Mouse (Mus musculus): ENCODE measurements around the gene Numb.

Gene Numb

DNA sequence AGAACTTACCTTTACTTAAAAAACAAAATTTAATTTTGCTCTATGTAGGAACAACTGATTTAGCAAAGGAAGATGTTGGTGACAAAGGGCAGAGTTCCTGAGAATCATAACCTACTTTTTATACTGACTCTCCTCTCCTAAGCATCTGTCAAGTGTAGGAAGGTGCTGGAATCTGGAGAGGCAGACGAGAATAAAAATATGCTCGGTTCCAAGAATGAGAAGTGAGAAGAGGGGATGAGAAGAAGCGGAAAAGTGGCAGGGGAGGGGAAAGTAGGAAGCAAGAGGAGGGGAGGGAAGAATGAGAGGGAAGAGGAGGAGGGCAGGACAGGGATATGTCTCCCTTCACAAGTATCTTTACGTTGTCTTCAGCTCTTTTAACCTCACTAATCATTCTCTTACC, 71.4 kb downstream of the Numb start:
- no peak for DNase-seq

DNA sequence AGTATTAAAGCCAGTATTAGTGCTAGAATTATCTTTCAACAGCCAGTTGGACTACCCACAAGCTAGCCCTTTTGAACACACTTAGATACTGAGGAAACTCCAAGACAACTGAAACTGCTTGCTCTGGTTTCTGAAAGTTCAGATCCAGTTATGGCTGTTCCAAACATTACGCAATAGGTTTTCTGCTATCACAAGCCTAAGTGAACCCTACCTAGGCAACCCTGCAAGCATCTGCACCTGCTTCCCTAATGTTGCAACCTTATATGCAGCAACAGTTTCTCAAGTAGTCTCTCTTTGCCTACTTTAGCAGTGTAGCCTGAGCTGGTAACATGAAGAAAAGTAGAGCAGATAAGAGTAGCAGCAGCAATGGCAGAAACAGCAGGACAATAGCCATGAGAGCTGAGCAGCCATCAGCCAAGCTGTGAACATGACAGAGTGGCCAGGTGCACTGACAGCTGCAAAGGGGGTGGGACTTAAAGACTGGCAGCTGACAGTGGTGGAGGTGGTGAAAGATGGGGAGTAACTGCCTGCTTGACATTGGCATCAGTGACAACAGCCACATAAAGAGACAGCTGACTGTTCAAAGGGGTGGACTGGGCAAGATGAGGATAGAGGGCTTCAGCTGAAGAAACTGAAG, 73.0 kb downstream of the Numb start:
- DNase-seq, result no peak

DNA sequence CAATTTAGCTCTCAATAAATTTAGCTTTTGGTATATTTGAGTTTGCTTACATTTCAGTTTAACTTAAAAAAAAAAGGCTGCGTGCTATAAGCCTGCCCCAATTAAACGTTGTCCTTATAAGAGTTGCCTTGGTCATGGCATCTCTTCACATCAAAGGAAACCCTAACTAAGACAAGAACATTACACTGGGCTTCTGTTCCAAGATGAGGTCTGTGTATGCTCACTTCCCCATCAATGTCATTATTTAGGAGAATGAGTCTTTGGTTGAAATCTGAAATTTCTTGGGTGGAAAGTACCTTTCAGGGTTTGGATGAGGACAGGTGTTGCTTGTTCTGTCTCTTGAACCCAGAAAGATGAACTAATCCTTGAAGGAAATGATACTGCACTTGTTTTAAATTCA, 73.9 kb downstream of the Numb start:
- DNase-seq, result no peak

DNA sequence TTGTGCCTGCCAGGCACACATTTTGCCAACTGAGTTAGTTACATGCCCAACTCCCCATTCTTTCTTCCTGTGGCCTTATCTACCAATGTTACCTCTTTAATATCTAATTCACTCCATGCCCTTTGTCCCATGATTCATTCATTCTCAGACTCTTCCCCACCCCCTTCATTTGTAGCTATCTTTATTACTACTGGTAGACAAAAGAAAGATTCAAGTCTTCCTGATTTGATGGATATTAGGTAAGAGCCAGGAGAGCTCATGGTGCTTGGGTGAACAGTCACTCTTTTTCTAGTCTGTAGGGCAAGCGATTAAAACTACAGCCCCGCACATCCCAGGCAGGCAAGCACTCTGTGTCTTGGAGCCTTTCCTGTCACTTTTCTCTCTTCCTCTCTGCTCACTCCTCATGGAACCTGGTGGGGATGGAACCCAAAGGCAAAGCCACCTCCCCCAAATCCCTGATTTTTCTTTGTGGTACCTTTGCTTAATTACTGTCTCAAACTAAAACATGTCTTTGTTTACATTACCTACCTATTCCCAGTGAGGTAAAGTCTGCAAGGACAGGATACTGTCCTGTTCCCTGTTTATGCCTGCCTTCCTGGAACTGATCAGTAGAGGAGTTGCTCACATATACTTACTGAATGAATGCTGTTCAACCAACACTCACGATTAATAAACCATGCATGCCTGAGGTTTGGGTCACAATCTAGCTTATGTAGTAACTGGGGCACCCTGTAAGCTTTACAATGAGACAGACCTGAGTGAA, 78.9 kb downstream of the Numb start:
- no peak for DNase-seq

DNA sequence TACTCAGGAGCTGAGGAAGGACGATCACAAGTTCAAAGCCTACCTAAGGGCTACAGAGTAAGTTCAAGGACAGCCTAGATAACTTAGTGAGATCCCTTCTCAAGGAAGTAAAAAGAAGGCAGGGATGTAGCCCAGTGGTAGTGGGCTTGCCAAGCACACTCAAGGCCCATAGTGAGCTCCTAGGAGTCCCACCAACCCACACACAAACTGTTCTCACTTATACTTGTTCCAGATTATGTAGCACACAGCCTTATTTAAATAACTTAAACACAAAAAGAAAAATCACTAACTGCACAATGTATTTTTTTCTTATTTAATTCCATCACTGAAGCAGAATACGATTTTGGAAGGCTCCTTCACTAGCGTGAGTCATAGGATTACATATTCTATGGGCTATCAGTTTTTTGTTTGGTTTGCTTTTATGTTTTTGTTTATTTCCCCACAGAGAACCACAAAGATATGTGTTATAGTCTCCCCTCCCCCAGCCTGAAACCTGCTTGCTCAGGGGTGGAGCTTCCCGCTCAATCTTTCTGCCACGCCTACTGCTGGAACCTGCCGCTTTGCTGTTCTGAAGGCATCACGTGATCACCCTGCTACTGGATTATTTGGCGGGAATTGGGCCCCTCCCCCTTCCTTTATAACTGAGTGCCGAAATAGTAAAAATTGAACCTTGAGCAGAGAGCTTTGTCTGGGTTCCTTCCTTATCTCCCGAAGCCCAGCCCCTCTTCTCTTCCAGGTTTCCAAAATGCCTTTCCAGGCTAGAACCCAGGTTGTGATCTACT, 80.1 kb downstream of the Numb start:
- no peak for DNase-seq

DNA sequence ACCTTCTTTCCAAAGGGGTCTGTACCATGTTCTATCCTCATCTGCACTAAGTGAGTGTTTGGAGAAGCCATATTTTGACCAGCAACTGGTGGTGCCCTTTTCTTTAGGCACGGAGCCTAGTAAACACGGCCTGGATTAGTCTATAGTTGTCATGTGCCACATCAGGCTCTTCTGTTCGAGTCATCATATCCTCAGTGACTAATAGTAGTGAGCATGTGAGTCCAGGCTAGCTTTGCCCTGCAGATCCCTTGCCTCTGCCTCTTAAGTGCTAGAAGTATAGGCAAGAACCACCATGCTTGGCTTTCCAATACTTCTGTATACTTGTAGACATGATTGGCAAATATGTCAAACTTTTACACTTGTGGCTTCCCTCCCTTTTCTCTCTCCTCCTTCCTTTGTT, 87.8 kb downstream of the Numb start:
- no peak for DNase-seq

DNA sequence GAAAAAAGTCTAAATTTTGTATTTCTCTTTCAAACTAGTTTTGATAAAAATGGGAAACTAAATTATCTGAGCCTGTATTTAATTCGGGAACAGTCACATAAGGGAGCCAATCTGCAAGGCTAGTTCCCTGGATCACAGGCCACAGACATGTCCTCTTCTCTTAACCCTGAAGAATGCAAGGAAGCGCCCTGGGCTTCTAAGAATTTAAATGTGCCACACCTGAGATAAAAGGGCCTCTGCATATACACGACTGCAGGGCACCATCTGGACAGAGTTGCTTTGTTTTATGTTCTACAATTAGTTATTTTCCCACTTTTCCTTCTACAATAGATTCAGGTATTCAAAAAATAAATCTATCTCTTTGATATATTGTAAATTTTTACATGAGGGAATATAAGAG, 91.3 kb downstream of the Numb start:
- DNase-seq, result no peak

DNA sequence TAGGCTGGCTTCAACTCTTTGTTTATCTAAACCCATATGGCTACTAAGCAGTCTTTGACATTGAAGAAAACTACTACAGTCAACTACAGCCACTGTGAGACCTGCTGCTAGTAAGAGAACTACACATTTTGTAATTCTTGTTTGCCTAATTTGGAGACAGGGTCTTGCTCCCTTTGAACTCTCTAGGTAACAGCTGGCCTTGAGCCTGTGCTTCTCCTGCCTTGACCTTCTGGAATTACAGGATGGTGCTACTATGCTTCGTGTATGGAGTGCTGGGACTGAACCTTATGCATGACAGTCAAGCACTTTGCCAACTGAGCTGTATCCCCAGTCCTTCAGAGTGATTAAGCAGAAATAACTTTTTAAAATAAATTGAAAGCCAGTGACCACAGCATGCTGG, 105.1 kb downstream of the Numb start:
- no peak for DNase-seq

DNA sequence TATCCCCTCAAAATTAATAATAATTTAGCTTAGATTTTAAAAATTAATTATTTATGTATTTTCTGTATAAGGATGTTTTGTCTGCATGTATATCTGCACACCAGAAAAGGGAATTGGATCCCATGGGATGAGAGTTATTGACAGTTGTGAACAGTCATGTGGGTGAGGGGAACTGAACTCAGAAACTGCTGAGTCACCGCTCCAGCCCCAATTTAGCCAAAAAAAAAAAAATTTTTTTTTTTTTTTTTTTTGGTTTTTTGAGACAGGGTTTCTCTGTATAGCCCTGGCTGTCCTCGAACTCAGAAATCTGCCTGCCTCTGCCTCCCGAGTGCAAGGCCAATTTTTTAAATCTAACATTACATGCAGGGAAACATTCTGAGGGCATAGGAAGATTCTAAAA, 109.8 kb downstream of the Numb start:
- DNase-seq, result no peak

DNA sequence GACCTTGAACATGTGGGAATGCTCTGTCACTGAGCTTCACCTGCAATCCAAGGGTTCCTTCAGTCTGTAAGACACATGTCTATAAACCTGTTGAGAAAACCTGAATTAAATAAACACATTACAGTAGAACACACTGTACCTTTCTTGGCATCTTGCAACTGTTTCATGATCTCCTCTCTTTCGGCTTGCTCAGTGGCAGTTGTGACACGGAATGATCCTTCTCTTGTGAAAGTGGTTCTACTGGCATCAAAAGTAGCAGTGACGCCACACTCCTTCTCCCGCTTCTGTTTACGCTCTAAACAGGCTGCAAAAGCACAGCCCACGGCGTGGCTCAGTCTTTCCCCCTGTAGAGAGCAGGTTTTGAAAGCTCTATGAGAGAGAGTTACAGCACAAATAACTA, 118.1 kb downstream of the Numb start:
- no peak for DNase-seq

DNA sequence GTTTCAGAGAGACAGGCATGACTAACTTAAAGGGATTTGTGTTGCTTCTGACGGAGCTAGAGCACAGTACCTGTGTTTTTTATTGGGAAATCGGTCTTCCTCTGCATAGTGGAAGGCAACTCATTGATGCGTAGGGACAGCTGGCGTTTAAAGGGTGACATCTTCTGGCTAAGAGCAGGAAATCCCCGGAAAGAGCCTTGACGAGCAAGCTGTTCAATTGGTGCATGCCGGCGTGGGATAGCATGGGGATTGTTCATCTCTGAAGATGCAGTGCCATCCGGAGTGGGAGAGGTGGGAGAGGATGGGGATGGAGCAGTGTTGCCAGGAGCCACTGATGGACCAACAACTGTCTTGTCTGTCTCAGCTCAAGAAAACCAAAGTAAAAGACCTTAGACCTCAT, 120.8 kb downstream of the Numb start:
- DNase-seq, result peak; percentile 66

DNA sequence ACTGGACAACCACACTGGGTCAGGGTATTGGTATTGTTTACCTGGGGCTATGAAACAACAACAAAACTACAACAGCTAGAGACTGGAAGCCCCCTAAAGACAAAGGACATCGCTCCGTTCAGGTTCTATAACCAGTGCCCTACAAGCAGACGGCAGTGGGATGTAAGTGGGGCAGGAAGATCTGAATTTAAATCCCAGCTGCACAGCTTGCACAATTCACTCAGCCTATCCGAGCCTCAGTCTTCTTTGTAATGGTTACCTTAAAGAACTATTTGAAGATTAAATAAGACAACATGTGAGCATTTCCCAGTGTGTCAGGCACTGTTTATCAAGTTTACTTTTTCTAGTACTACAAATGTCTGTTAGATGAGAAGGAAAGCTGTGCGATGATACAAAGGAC, 123.4 kb downstream of the Numb start:
- peak; percentile 64 for DNase-seq

DNA sequence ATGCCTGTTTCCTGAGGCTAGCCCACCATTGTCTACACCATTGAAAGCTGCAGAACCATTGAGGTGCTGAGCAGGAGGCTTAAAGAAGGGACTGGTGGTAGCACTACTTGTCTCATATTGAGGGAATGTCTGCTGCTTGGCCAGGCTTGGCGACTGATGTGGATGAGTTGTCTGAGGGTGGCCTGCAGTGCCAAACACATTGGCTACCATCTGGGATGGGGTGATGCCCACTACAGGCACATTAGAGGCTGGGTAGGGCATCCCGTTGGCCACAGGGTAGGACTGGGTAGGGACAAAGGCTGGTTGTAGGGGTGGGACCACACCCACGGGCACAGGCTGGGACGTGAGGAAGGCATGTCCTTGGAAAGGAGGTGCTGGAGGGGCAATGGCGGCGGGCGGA, 126.1 kb downstream of the Numb start:
- DNase-seq, result peak; percentile 91

DNA sequence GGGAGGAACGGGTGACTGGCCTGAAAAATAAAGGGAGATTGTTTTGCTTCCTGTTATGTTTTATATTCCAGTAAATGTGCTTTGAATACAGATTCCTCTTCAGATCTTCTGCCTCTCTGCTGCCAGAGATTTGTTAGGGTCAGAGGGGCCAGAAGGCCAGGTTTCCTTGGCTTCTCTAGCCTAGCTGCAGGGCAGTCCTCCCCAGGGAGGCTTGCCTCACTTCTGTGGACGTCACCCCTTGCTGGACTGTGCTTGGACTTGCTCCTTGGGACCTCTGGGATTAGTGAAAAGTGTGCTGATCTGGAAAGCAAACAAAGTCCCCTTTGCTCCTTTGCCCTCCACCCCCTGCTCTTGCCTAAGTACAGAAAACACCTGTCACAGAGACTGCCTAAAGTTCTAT, 126.7 kb downstream of the Numb start:
- DNase-seq, result peak; percentile 92

DNA sequence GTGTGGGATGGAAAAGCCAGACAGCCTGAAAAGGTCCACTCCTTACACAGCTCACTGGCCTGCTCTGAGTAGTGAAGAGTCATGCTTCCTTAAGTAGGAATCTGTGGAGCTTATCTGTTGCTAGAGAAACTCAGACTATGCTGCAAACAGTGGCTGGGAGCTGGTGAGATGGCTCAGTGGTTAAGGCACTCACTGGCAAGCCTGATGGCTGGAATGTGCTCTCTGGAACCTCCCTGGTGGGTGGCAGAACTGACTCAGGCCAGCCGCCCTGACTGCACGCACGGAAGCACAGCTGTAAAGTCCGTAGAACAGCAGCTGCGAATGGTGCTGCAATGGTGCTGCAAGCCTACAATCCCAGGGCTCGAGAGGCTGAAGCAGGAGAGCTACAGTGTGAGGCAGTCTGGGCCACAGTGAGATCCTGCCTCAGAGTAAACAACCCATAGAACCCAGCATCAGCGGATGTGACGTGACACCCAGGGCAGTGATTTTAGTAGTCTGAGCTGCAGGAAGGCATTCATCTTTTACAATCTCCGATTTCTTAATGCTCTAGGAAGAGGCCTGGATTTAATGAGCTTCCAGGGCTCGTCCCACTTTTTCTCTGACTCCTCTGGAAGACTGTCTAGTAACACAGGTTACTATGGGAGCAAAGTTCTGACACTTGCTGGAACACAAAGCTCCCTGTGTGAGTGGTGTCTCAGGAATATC, 128.9 kb downstream of the Numb start:
- peak; percentile 88 for DNase-seq

DNA sequence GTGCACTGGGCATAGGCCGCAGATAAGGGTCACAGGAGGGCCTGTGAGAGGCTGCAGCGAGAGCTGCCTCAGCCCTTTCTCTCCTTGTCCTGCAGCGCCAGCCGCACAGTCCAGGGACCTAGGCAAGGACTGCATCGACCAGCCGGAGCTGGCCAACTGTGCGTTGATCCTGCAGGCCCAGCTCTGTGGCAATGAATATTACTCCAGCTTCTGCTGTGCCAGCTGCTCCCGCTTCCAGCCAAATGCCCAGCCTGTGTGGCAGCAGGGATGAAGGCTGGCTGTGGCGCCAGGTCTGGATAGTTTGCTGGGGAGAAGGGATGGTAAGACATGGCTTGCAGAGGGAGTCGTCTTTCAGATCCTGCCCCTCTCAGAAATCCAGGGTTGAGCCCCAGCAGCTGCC, 130.0 kb downstream of the Numb start:
- peak; percentile 81 for DNase-seq

DNA sequence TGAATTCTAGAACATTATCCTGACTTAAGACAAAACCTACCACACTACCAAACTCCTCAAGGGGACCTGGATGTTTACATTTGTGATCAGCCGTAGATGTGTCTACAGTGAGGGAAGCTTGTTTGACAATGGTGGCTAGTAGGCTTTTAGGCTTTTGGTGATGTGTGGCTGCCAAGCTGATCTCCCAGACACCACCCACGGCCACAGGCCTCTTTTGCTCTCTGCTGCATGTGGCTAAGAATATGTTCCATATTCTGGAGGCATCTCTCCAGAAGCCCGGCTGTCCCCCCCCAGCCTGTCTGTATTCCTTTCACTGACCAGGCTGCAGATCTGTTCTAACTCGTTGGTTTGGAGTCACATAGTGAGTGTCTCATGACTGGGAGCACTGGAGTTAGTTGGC, 131.0 kb downstream of the Numb start:
- DNase-seq, result peak; percentile 72

DNA sequence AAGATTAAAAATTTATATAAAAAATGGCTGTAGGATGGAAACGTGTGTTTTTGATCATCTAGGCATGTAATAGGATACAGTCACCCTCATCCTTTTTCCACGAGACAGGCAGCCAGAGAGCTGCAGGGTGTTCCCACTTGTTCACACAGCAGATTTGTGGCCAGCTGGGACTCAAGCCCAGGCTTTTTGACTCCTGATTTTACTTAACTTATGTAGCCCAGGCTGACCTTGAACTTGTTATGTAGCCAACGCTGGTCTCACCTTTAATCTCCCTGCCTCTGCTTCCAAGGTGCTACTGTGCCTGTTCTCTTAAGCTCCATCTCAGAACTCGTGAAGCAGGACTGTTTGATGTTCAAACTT, 132.0 kb downstream of the Numb start:
- DNase-seq, result no peak

DNA sequence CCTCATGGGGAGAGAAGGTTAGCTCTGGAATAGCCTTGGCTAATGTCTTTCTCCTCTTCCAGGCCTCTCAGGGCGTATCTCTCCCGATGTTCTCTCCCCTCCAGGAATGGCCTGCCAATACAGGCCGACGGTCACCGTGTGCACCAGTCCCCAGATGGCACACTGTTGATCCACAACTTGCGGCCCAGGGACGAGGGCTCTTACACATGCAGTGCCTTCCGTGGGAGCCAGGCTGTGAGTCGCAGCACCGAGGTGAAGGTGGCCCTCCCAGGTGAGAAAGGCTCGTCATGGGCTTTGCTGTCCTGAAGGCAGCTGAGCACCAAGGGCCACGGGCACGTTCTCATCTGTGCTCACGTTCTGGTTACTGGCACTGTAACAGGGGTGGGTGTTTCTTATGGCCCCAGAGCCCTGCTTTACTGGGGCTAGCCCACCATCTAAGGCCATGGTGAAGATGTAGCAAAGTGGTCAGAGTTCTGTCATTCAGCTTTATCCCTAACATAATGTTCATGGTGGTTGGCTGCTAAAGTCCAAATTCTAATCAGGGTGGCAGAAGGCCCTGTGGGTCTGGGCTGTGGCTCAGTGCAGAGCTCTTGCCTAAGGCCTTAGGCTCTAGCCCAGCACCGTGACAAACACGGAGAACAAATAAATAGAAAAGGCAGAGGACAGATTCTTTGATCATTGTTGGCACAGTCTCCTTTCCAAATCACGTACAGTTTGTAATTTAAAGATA, 132.5 kb downstream of the Numb start:
- DNase-seq, result peak; percentile 91

DNA sequence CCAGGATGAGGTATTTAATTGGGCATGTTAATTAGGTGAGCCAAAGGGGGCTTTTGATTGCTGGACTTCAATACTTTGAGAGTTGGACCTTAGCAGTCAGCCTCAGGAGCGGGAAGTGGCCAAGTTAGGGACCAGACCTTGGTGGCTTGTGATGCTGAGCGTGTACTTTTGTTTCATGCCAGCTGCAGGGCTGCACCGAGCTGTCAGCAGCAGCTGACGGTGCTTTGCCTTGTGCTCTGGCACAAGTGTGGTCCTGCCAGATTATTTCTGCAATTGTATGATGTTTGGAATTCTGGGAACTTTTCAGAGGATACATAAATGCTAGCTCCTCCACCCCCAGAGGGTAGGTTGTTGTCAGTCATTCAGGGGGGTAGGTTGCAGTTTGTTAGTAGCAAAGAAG, 136.4 kb downstream of the Numb start:
- DNase-seq, result peak; percentile 51

DNA sequence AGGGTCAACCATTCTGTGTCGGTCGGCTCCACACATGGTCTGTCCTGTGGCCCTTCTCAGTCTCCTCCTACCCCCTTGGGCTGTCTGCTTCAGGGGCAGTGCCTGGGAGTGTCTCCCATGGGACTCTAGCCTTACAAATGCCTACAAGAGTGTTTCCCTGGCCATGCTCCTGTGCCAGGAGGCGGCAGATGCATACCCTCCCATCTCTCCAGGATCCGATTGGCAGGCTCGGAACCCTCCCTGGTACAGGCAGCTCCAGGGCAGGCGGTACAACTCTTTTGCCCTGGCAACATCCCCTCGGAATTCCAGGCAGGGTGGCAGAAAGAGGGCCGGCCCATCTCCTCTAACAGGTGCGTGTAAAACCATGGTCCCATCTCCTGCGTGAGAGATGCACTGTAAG, 139.1 kb downstream of the Numb start:
- peak; percentile 91 for DNase-seq

DNA sequence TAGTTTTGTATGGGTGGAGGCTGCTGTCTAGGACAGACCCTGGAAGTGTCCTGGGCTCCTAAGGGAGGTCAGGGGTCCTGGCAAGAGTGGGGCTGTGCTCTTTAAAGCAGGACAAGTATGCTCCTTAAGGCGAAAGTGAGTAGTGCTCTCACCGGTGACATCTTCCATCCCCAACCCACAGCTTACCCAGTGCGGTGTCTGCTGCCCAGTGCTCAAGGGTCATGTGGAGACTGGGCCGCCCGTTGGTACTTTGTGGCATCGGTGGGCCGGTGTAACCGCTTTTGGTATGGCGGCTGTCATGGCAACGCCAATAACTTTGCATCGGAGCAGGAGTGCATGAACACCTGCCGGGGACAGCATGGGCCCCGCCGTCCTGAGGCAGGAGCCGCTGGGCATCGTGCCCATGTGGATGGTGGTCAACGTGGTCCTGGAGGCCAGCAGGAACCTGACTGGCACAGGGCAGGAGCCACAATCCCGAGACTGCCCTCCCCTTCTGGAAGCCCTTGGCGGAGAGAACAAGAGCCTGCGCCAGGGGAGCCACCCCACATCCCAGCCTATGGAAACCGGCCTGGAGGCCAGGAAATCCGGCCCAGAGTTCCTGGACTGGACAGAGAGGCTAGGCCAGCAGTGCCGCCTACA, 140.0 kb downstream of the Numb start:
- peak; percentile 90 for DNase-seq

Data from heart, adult 11 months (tissue).